8 mouse cellular contexts compared by ENCODE assay signal in the genomic region with DNA sequence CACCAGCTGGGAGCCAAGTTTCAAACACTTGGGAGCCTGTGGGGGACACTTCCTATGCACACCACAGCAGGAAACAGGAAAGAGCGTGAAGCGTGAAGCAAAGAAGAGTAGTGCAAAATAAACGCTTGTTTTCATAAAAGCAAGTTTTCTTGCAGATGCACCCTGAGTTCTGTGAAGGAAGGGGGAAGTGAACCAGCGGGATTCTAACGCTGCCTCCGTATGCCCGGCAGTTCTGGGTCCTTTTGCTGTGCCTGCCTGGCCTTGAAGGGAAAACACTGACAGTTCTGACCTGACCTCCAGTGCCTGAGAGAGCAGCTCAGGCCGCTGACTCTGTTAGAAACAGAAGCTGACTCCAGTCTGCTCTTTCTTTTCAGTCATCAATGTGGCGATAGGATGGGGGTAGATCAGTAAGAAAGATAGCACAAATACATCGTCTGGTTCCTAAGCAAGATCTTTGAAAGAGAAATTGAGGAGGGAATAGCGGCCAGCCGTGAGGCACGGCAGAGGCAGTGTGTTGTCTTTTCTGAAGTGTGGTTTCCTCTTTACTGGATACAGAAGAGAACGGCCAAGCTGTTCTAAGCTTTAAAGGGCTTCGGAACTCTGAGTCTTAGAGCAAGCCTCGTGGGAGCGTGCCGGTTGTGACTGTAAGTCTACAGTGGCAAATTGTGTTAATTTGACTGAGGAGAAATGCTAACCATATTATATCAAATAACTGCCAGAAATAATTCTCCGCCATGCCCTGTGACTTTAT.
DNase-seq lines count a peak whose midpoint lies in the region; ATAC-seq lines count a peak whose summit lies in the region.

No protein-coding gene starts in this region.

- no peaks in the 10 kb centered on the region for H3K27me3 ChIP-seq in forebrain, embryonic 12.5 days
- H3K27me3 ChIP-seq in forebrain, embryonic 16.5 days (replicated peaks; ENCODE audit: control insufficient read depth, insufficient read depth, low read length): no peaks in the 10 kb centered on the region
- no peaks in the 10 kb centered on the region for H3K27me3 ChIP-seq in lung, embryonic 15.5 days
- no peaks in the 10 kb centered on the region for H3K27me3 ChIP-seq in embryonic facial prominence, embryonic 12.5 days

- no peaks in the 10 kb centered on the region for H3K9me3 ChIP-seq in forebrain, embryonic 12.5 days
- H3K9me3 ChIP-seq in forebrain, embryonic 16.5 days (ENCODE audit: control insufficient read depth, low read length): no peaks in the 10 kb centered on the region
- H3K9me3 ChIP-seq in lung, embryonic 15.5 days: no peaks in the 10 kb centered on the region
- no peaks in the 10 kb centered on the region for H3K9me3 ChIP-seq in embryonic facial prominence, embryonic 12.5 days

- no peaks in the 10 kb centered on the region for H3K36me3 ChIP-seq in forebrain, embryonic 12.5 days (replicated peaks)
- no peaks in the 10 kb centered on the region for H3K36me3 ChIP-seq in forebrain, embryonic 16.5 days (ENCODE audit: control insufficient read depth, insufficient read depth)
- no peaks in the 10 kb centered on the region for H3K36me3 ChIP-seq in lung, embryonic 15.5 days
- no peaks in the 10 kb centered on the region for H3K36me3 ChIP-seq in embryonic facial prominence, embryonic 12.5 days

- 66% methylated on average over 19 of the region's 19 CpGs for WGBS in forebrain, embryonic 12.5 days
- 67% methylated on average over 19 of the region's 19 CpGs for WGBS in forebrain, embryonic 16.5 days
- 51% methylated on average over 19 of the region's 19 CpGs for WGBS in lung, embryonic 15.5 days
- 40% methylated on average over 19 of the region's 19 CpGs for WGBS in embryonic facial prominence, embryonic 12.5 days

- H3K4me2 ChIP-seq in forebrain, embryonic 12.5 days: no peak overlapping the region
- H3K4me2 ChIP-seq in forebrain, embryonic 16.5 days (ENCODE audit: low read length): no peak overlapping the region
- no peak overlapping the region for H3K4me2 ChIP-seq in lung, embryonic 15.5 days
- no peak overlapping the region for H3K4me2 ChIP-seq in embryonic facial prominence, embryonic 12.5 days (replicated peaks)

- H3K4me1 ChIP-seq in forebrain, embryonic 12.5 days: peaks cover 30% of the 10 kb centered on the region
- H3K4me1 ChIP-seq in forebrain, embryonic 16.5 days (replicated peaks; ENCODE audit: control insufficient read depth, insufficient read depth, low read length): peaks cover 5% of the 10 kb centered on the region; the same call in 1 of the 2 replicates
- peaks cover 28% of the 10 kb centered on the region for H3K4me1 ChIP-seq in lung, embryonic 15.5 days
- H3K4me1 ChIP-seq in embryonic facial prominence, embryonic 12.5 days: peaks cover 39% of the 10 kb centered on the region

- H3K4me3 ChIP-seq in forebrain, embryonic 12.5 days (replicated peaks): no peak overlapping the region
- H3K4me3 ChIP-seq in forebrain, embryonic 16.5 days (replicated peaks; ENCODE audit: low read length): no peak overlapping the region
- no peak overlapping the region for H3K4me3 ChIP-seq in lung, embryonic 15.5 days
- no peak overlapping the region for H3K4me3 ChIP-seq in embryonic facial prominence, embryonic 12.5 days

- no peak overlapping the region for H3K9ac ChIP-seq in forebrain, embryonic 12.5 days
- no peak overlapping the region for H3K9ac ChIP-seq in forebrain, embryonic 16.5 days (replicated peaks; ENCODE audit: low read depth, low read length)
- no peak overlapping the region for H3K9ac ChIP-seq in lung, embryonic 15.5 days
- H3K9ac ChIP-seq in embryonic facial prominence, embryonic 12.5 days: no peak overlapping the region

- 0 out of 2 replicates have a peak overlapping the region, but pooled peaks have one; percentile 47 for H3K27ac ChIP-seq in forebrain, embryonic 12.5 days
- H3K27ac ChIP-seq in forebrain, embryonic 16.5 days (ENCODE audit: low read length): no peak overlapping the region
- H3K27ac ChIP-seq in lung, embryonic 15.5 days: peak overlapping the region; percentile 38
- 0 out of 2 replicates have a peak overlapping the region, but pooled peaks have one; percentile 32 for H3K27ac ChIP-seq in embryonic facial prominence, embryonic 12.5 days

- no peak for DNase-seq in lung, postnatal 4 days
- DNase-seq in naive thymus-derived CD4-positive, alpha-beta T cell, adult 2 months (ENCODE audit: low read depth): peak; percentile 20
- no peak for DNase-seq in urinary bladder, postnatal 10 days (ENCODE audit: low spot score)

- no peak for ATAC-seq in forebrain, embryonic 12.5 days (ENCODE audit: low FRiP score)
- ATAC-seq in forebrain, embryonic 16.5 days: no peak
- no peak for ATAC-seq in lung, embryonic 15.5 days (ENCODE audit: borderline replicate concordance, extremely low read depth, low FRiP score, low TSS enrichment)
- ATAC-seq in embryonic facial prominence, embryonic 12.5 days (ENCODE audit: insufficient number of reproducible peaks, insufficient read depth, low FRiP score, low TSS enrichment): no peak
- ATAC-seq in cerebellum, adult (ENCODE audit: insufficient number of reproducible peaks, low FRiP score, low TSS enrichment): no peak
